Comparison of ENCODE assay signal across 12 mouse cellular contexts in genomic region chr13:25401936-25402504, GRCm38 (mm10).
DNase-seq lines count a peak whose midpoint lies in the region; ATAC-seq and TF ChIP-seq lines count a peak whose summit lies in the region.
"Had no signal": no experiment of that assay in that cellular context is flagged by ENCODE, and none has a peak within 500 bp of the region (broad histone marks: within the 10 kb centered on the region; RNA-seq: fewer than 3 reads in every experiment).

No protein-coding gene starts in this region.

- H3K27ac ChIP-seq in cortical plate, adult 2 months (ENCODE audit: insufficient read depth, low read length): no peak overlapping the region
- H3K27ac ChIP-seq in hindbrain, embryonic 10.5 days: peak overlapping the region; percentile 77
- H3K27ac ChIP-seq in midbrain, embryonic 16.5 days (ENCODE audit: low read length): peak overlapping the region; percentile 74
- H3K27ac ChIP-seq: embryonic facial prominence, embryonic 15.5 days had no signal

- no peak overlapping the region for H3K9ac ChIP-seq in midbrain, embryonic 16.5 days (ENCODE audit: low read depth, low read length)
- H3K9ac ChIP-seq: embryonic facial prominence, embryonic 15.5 days had no signal

- peak; percentile 78 for ATAC-seq in midbrain, embryonic 16.5 days

- H3K27me3 ChIP-seq in hindbrain, embryonic 10.5 days (ENCODE audit: insufficient read depth, poor library complexity, severe bottlenecking): no peaks in the 10 kb centered on the region
- no peaks in the 10 kb centered on the region for H3K27me3 ChIP-seq in midbrain, embryonic 16.5 days (ENCODE audit: control insufficient read depth, insufficient read depth, low read depth, low read length)
- H3K27me3 ChIP-seq: embryonic facial prominence, embryonic 15.5 days had no signal

- peaks cover 1% of the 10 kb centered on the region; the same call in 1 of the 2 replicates for H3K4me1 ChIP-seq in cortical plate, adult 2 months (ENCODE audit: control insufficient read depth, insufficient read depth, low read length)
- peaks cover 30% of the 10 kb centered on the region for H3K4me1 ChIP-seq in hindbrain, embryonic 10.5 days (replicated peaks)
- peaks cover 23% of the 10 kb centered on the region for H3K4me1 ChIP-seq in midbrain, embryonic 16.5 days (ENCODE audit: control insufficient read depth, insufficient read depth, low read length)
- H3K4me1 ChIP-seq: embryonic facial prominence, embryonic 15.5 days had no signal

- no peak for TF ChIP-seq POLR2A in cortical plate, adult 2 months (IDR thresholded peaks at IDR 0.05; ENCODE audit: extremely low read depth, insufficient read depth, low read length)

- H3K4me2 ChIP-seq in midbrain, embryonic 16.5 days (ENCODE audit: low read length): no peak overlapping the region
- H3K4me2 ChIP-seq: embryonic facial prominence, embryonic 15.5 days had no signal

- H3K4me3 ChIP-seq in cortical plate, adult 2 months (ENCODE audit: insufficient read depth, low read length): no peak overlapping the region
- no peak overlapping the region for H3K4me3 ChIP-seq in hindbrain, embryonic 10.5 days
- H3K4me3 ChIP-seq in midbrain, embryonic 16.5 days (ENCODE audit: low read depth, low read length): no peak overlapping the region
- H3K4me3 ChIP-seq: embryonic facial prominence, embryonic 15.5 days had no signal

- no peaks in the 10 kb centered on the region for H3K36me3 ChIP-seq in hindbrain, embryonic 10.5 days
- no peaks in the 10 kb centered on the region for H3K36me3 ChIP-seq in midbrain, embryonic 16.5 days (ENCODE audit: control insufficient read depth, insufficient read depth, low read length)
- H3K36me3 ChIP-seq: embryonic facial prominence, embryonic 15.5 days had no signal

- DNase-seq in NIH3T3 (ENCODE audit: low read depth): peak; percentile 6
- DNase-seq in hindbrain, embryonic 10.5 days (ENCODE audit: low spot score): peak; percentile 40
- no peak for DNase-seq in thymus, postnatal 10 days (ENCODE audit: low spot score in 2 of 2)
- DNase-seq in urinary bladder, adult 18-20 months (ENCODE audit: low spot score in 2 of 2): no peak
- no peak for DNase-seq in kidney, postnatal 14 days
- DNase-seq in left cerebral cortex, postnatal 14 days (ENCODE audit: low spot score in 2 of 2): no peak
- DNase-seq: heart, adult 11 months; layer of hippocampus, postnatal 36 days; lung, adult 18-20 months had no signal

- H3K9me3 ChIP-seq in hindbrain, embryonic 10.5 days: no peaks in the 10 kb centered on the region
- no peaks in the 10 kb centered on the region for H3K9me3 ChIP-seq in midbrain, embryonic 16.5 days (replicated peaks; ENCODE audit: control insufficient read depth, low read length, poor library complexity, severe bottlenecking)
- H3K9me3 ChIP-seq: embryonic facial prominence, embryonic 15.5 days had no signal

- intact Hi-C loops in left cerebral cortex, postnatal 14 days (cut with DNase I): no loop called here

- peak; percentile 29; the same call in 1 of the 2 replicates for TF ChIP-seq CTCF in cortical plate, adult 2 months (IDR thresholded peaks at IDR 0.05; ENCODE audit: extremely low read depth, insufficient read depth, low read length)

- WGBS in hindbrain, embryonic 10.5 days: 45% methylated on average over 9 of the region's 9 CpGs
- WGBS in midbrain, embryonic 16.5 days: 26% methylated on average over 9 of the region's 9 CpGs

Comparison
In these comparisons a context has a peak if more than half of its experiments do, and no peak if none do; other contexts are left out.
1. DNase-seq: peak in NIH3T3 (single experiment) and hindbrain, embryonic 10.5 days (single experiment); none in thymus, postnatal 10 days (0 of 2), urinary bladder, adult 18-20 months (0 of 2), kidney, postnatal 14 days (single experiment) and left cerebral cortex, postnatal 14 days (0 of 2).